In genomic region chr3:105726037-105726436, GRCm38 (mm10) we compare ENCODE assay signal across 8 mouse cellular contexts. TPM values are rescaled to one million over a fixed set of nuclear protein-coding genes. Genes with fewer than 3 reads are reported as not detected.
A peak's percentile ranks its signal among the peaks of the same experiment; 100 is the strongest.
DNase-seq lines count a peak whose midpoint lies in the region; ATAC-seq and TF ChIP-seq lines count a peak whose summit lies in the region.

No protein-coding gene starts in this region.

- no peaks in the 10 kb centered on the region for H3K9me3 ChIP-seq in limb, embryonic 14.5 days (ENCODE audit: control insufficient read depth, low read length)
- no peaks in the 10 kb centered on the region for H3K9me3 ChIP-seq in limb, embryonic 10.5 days (replicated peaks)
- H3K9me3 ChIP-seq in embryonic facial prominence, embryonic 11.5 days (replicated peaks; ENCODE audit: control insufficient read depth, low read length): no peaks in the 10 kb centered on the region

- H3K4me2 ChIP-seq in limb, embryonic 14.5 days (replicated peaks; ENCODE audit: low read depth, low read length, severe bottlenecking): no peak overlapping the region
- H3K4me2 ChIP-seq in embryonic facial prominence, embryonic 11.5 days (ENCODE audit: low read depth, low read length): no peak overlapping the region

- no peak for TF ChIP-seq POLR2A in limb, embryonic 14.5 days (IDR thresholded peaks at IDR 0.05; ENCODE audit: borderline replicate concordance, extremely low read depth, insufficient read depth, insufficient read length)

- H3K9ac ChIP-seq in limb, embryonic 14.5 days (ENCODE audit: low read depth, low read length, severe bottlenecking): no peak overlapping the region
- no peak overlapping the region for H3K9ac ChIP-seq in embryonic facial prominence, embryonic 11.5 days (replicated peaks; ENCODE audit: low read length)

- no peaks in the 10 kb centered on the region for H3K27me3 ChIP-seq in limb, embryonic 14.5 days (ENCODE audit: control insufficient read depth, insufficient read depth, low read length)
- no peaks in the 10 kb centered on the region for H3K27me3 ChIP-seq in limb, embryonic 10.5 days (ENCODE audit: low read depth, poor library complexity, severe bottlenecking)
- H3K27me3 ChIP-seq in embryonic facial prominence, embryonic 11.5 days (ENCODE audit: control insufficient read depth, insufficient read depth, low read length): no peaks in the 10 kb centered on the region

- WGBS in limb, embryonic 14.5 days: 10% methylated on average over 1 of the region's 1 CpGs
- 5% methylated on average over 1 of the region's 1 CpGs for WGBS in limb, embryonic 10.5 days
- WGBS in embryonic facial prominence, embryonic 11.5 days: 4% methylated on average over 1 of the region's 1 CpGs

- peak; percentile 30 for DNase-seq in adrenal gland, adult 2 months
- DNase-seq in adrenal gland, postnatal 4 days (ENCODE audit: low spot score in 2 of 2): no peak
- DNase-seq in limb, embryonic 14.5 days (ENCODE audit: low spot score): peak; percentile 51
- DNase-seq in limb, embryonic 10.5 days (ENCODE audit: low spot score): no peak
- peak; percentile 75 for DNase-seq in adrenal gland, postnatal 10 days
- peak; percentile 78 for DNase-seq in embryonic facial prominence, embryonic 11.5 days (ENCODE audit: low spot score)
- peak; percentile 75 for DNase-seq in lung, postnatal 10 days
- DNase-seq in thymus, postnatal 25 days: peak; percentile 54

- no peaks in the 10 kb centered on the region for H3K4me1 ChIP-seq in limb, embryonic 14.5 days (ENCODE audit: control insufficient read depth, insufficient read depth, low read length)
- no peaks in the 10 kb centered on the region for H3K4me1 ChIP-seq in limb, embryonic 10.5 days
- no peaks in the 10 kb centered on the region for H3K4me1 ChIP-seq in embryonic facial prominence, embryonic 11.5 days (ENCODE audit: control insufficient read depth, insufficient read depth, low read length)

- H3K4me3 ChIP-seq in limb, embryonic 14.5 days (replicated peaks; ENCODE audit: low read length): no peak overlapping the region
- H3K4me3 ChIP-seq in limb, embryonic 10.5 days: no peak overlapping the region
- no peak overlapping the region for H3K4me3 ChIP-seq in embryonic facial prominence, embryonic 11.5 days (ENCODE audit: low read depth, low read length)

- ATAC-seq in limb, embryonic 14.5 days (ENCODE audit: low FRiP score, low read depth): no peak
- no peak for ATAC-seq in embryonic facial prominence, embryonic 11.5 days (replicated peaks; ENCODE audit: insufficient number of reproducible peaks, low FRiP score, low TSS enrichment, low read depth)

- H3K36me3 ChIP-seq in limb, embryonic 14.5 days (ENCODE audit: control insufficient read depth, insufficient read depth, low read length): peaks cover 8% of the 10 kb centered on the region; the same call in 1 of the 2 replicates
- peaks cover 9% of the 10 kb centered on the region for H3K36me3 ChIP-seq in limb, embryonic 10.5 days
- no peaks in the 10 kb centered on the region for H3K36me3 ChIP-seq in embryonic facial prominence, embryonic 11.5 days (replicated peaks; ENCODE audit: control insufficient read depth, insufficient read depth, low read depth, low read length)

- H3K27ac ChIP-seq in limb, embryonic 14.5 days (replicated peaks; ENCODE audit: low read depth, low read length): no peak overlapping the region
- no peak overlapping the region for H3K27ac ChIP-seq in limb, embryonic 10.5 days
- no peak overlapping the region for H3K27ac ChIP-seq in embryonic facial prominence, embryonic 11.5 days (replicated peaks; ENCODE audit: low read depth, low read length)

RNA-seq across cellular contexts. Expression of gene Inka2, which starts 21.6 kb away (rescaled TPM):
- total RNA-seq in adrenal gland, adult 2 months (2021): 1 to 10 TPM; 1.3 to 3.6 TPM
- polyA plus RNA-seq in adrenal gland, adult 2 months (2012; rRNA removed): 0.54 and 0.91 TPM in 2 replicates
- 1 to 10 TPM; 3.5 to 3.8 TPM for total RNA-seq in adrenal gland, postnatal 4 days (2021)
- polyA plus RNA-seq in limb, embryonic 14.5 days (2012; rRNA removed): 4.6 and 5.9 TPM in 2 replicates
- 1.4 and 1.7 TPM in 2 replicates for polyA plus RNA-seq in limb, embryonic 14.5 days (2014; fragmentation: Nextera tagmentation; extraction: Ambion mirVana)
- 0.33 and 0.50 TPM in 2 replicates for polyA plus RNA-seq in limb, embryonic 10.5 days (2016; fragmentation: Nextera tagmentation; extraction: Ambion mirVana)
- 1 to 10 TPM; 3.2 to 5.8 TPM for total RNA-seq in adrenal gland, postnatal 10 days (2021)
- 0.80 and 1.3 TPM in 2 replicates for polyA plus RNA-seq in embryonic facial prominence, embryonic 11.5 days (2014; fragmentation: Nextera tagmentation; extraction: Ambion mirVana)

RNA-seq across cellular contexts. Expression of gene Ddx20, which starts 38.7 kb away (rescaled TPM):
- 10 to 100 TPM; 16.9 to 17.0 TPM for total RNA-seq in adrenal gland, adult 2 months (2021)
- polyA plus RNA-seq in adrenal gland, adult 2 months (2012; rRNA removed): 25.4 and 26.4 TPM in 2 replicates
- 10 to 100 TPM; 22.4 to 24.6 TPM for total RNA-seq in adrenal gland, postnatal 4 days (2021)
- polyA plus RNA-seq in limb, embryonic 14.5 days (2012; rRNA removed): 19.8 and 20.5 TPM in 2 replicates
- polyA plus RNA-seq in limb, embryonic 14.5 days (2014; fragmentation: Nextera tagmentation; extraction: Ambion mirVana): 28.8 and 34.9 TPM in 2 replicates
- polyA plus RNA-seq in limb, embryonic 10.5 days (2016; fragmentation: Nextera tagmentation; extraction: Ambion mirVana): 51.6 and 53.4 TPM in 2 replicates
- total RNA-seq in adrenal gland, postnatal 10 days (2021): 10 to 100 TPM; 17.0 to 17.3 TPM
- 49.5 and 56.8 TPM in 2 replicates for polyA plus RNA-seq in embryonic facial prominence, embryonic 11.5 days (2014; fragmentation: Nextera tagmentation; extraction: Ambion mirVana)

Comparison
In these comparisons a context has a peak if more than half of its experiments do, and no peak if none do; other contexts are left out.
1. DNase-seq: peak in adrenal gland, adult 2 months (single experiment), limb, embryonic 14.5 days (single experiment), adrenal gland, postnatal 10 days (single experiment), embryonic facial prominence, embryonic 11.5 days (single experiment), lung, postnatal 10 days (single experiment) and thymus, postnatal 25 days (single experiment); none in adrenal gland, postnatal 4 days (0 of 2) and limb, embryonic 10.5 days (single experiment).